Mouse (Mus musculus) ES-E14 (cell line): ENCODE results near the gene Sfrp4. TPM values are rescaled to one million over a fixed set of nuclear protein-coding genes. Genes with fewer than 3 reads are reported as not detected.

Experiments used
- DNase-seq: peaks from one replicate; pipeline ENCODE4 v3.0.0-alpha.2; 2013; ENCODE audit warnings: low read depth, low spot score
- H3K27ac ChIP-seq: 2 replicates; pipeline ENCODE4 v1.5.1; 2012; ENCODE audit warnings: low read depth, mild to moderate bottlenecking, low read length, moderate library complexity, mixed read lengths; ENCODE audit not compliant: poor library complexity, insufficient read depth, severe bottlenecking
- H3K36me3 ChIP-seq: 2 replicates; pipeline ENCODE4 v1.6.1; 2012; ENCODE audit warnings: mild to moderate bottlenecking, low read length, moderate library complexity, mixed read lengths; ENCODE audit not compliant: control insufficient read depth, poor library complexity, insufficient read depth, severe bottlenecking
- H3K4me1 ChIP-seq, 2 experiments: fragments of 150-350 bp in 1 of 2; sonication (generic) in 1 of 2; 2 replicates each; pipeline ENCODE4 v1.6.1; 2012; ENCODE audit warnings: low read length in 2 of 2, mild to moderate bottlenecking in 1 of 2, mixed read lengths in 1 of 2; ENCODE audit not compliant: control insufficient read depth in 2 of 2, insufficient read depth in 2 of 2, poor library complexity in 1 of 2
- H3K4me3 ChIP-seq, 2 experiments: fragments of 150-350 bp in 1 of 2; sonication (generic) in 1 of 2; 2 replicates each; pipeline ENCODE4 v1.5.1; 2012; ENCODE audit warnings: low read length in 2 of 2, low read depth in 1 of 2, mild to moderate bottlenecking in 1 of 2, mixed read lengths in 1 of 2; ENCODE audit not compliant: insufficient read depth in 1 of 2, poor library complexity in 1 of 2, severe bottlenecking in 1 of 2
- H3K9ac ChIP-seq: 2 replicates; pipeline ENCODE4 v1.6.1; 2012; ENCODE audit warnings: low read depth, mild to moderate bottlenecking, low read length, mixed read lengths; ENCODE audit not compliant: poor library complexity, insufficient read depth, severe bottlenecking
- H3K9me3 ChIP-seq: fragments of 150-350 bp; sonication (generic); 2 replicates; pipeline ENCODE4 v1.6.1; 2012; ENCODE audit warnings: low read depth, mild to moderate bottlenecking, low read length; ENCODE audit not compliant: control insufficient read depth, insufficient read depth
- CHD2 ChIP-seq: IDR thresholded peaks from 2 replicates; pipeline ENCODE4 v1.6.1; 2014; ENCODE audit warnings: mild to moderate bottlenecking, low read depth, low read length, inconsistent platforms
- HCFC1 ChIP-seq: IDR thresholded peaks from 2 replicates; pipeline ENCODE4 v1.6.1; 2012; ENCODE audit warnings: low read length, inconsistent platforms, borderline replicate concordance; ENCODE audit not compliant: insufficient read depth
- MAFK ChIP-seq: IDR thresholded peaks from 2 replicates; pipeline ENCODE4 v1.6.1; 2014; ENCODE audit warnings: mild to moderate bottlenecking, low read depth, low read length, inconsistent platforms; ENCODE audit not compliant: insufficient read depth
- ZC3H11A ChIP-seq: IDR thresholded peaks from 2 replicates; pipeline ENCODE4 v1.6.1; 2012; ENCODE audit warnings: low read depth, mild to moderate bottlenecking, inconsistent platforms, low read length, borderline replicate concordance
- ZNF384 ChIP-seq: IDR thresholded peaks from 2 replicates; pipeline ENCODE4 v1.6.1; 2012; ENCODE audit warnings: low read depth, low read length, inconsistent platforms
- in situ Hi-C, 2 experiments: fragments of 600-800 bp; cut with MboI; formaldehyde crosslinking; loops; one replicate each; pipeline ENCODE4 v1.15.1; 2025; ENCODE audit warnings: low sequenced_read_pairs in 2 of 2, inconsistent platforms in 1 of 2; ENCODE audit not compliant: unreplicated experiment in 2 of 2
- total RNA-seq: library from RNA; depleted of rRNA; stranded (reverse); fragments of 300-350 nt; gene quantifications from 2 replicates; pipeline ENCODE4 v1.2.3, GENCODE M21; 2012

Gene Sfrp4
- total RNA-seq, 1 experiment: 6.4 TPM

DNA sequence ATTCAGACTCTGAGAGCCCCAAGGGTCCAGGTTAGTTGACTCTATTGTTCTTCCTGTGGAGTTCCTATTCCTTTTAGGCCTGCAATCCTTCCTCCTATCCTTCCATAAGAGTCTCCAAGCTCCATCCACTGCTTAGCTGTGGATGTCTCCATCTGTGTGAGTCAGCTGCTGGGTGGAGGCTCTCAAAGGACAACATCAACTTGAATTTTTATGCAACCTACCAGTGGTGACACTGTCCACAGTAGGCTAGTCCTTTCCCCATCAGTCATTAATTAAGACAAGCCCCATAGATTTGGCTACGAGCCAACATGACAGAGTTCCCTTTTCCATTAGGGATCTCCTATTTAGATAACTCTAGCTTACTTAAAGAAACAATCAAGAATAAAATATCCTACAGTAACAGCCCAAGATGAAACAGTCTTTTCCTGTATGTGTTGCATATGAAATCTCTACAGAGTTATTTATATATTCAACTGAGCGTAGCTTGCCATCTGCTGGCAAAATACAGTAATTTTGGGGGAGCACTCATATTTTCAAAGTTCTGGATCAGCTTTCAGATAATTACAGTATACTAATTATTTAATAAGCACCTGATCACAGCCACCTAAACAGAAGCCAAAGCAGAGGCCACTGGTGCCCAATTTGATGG, 17.4 kb downstream of the Sfrp4 start:
- H3K4me3 ChIP-seq: no peak overlapping the region
- H3K4me1 ChIP-seq: no peaks in the 10 kb centered on the region
- H3K27ac ChIP-seq: no peak overlapping the region
- no peak overlapping the region for H3K9ac ChIP-seq
- no peak for TF ChIP-seq ZNF384
- no peak for TF ChIP-seq MAFK
- no peak for TF ChIP-seq CHD2
- 0 out of 2 replicates have a peak, but pooled peaks have one; percentile 33 for TF ChIP-seq ZC3H11A
- TF ChIP-seq HCFC1: no peak
- in situ Hi-C loops: loop anchor here (25.0 kb wide), 1 partner anchor 278 kb away; no protein-coding TSS in a partner anchor
- no peaks in the 10 kb centered on the region for H3K36me3 ChIP-seq
- H3K9me3 ChIP-seq: no peaks in the 10 kb centered on the region
- no peak for DNase-seq

- no peak for DNase-seq
- H3K36me3 ChIP-seq: no peaks in the 10 kb centered on the region
- no peak overlapping the region for H3K4me3 ChIP-seq
- no peak for TF ChIP-seq CHD2
- no peak for TF ChIP-seq HCFC1
- TF ChIP-seq ZNF384: no peak
- TF ChIP-seq ZC3H11A: no peak
- TF ChIP-seq MAFK: no peak
- no peak overlapping the region for H3K9ac ChIP-seq
- in situ Hi-C loops: loop anchor here (25.0 kb wide), 1 partner anchor 281 kb away; no protein-coding TSS in a partner anchor
- no peak overlapping the region for H3K27ac ChIP-seq
- H3K9me3 ChIP-seq: no peaks in the 10 kb centered on the region
- no peaks in the 10 kb centered on the region for H3K4me1 ChIP-seq
Measured at GRCm38 (mm10) chr13:19643519-19643918, 20.6 kb downstream of the Sfrp4 start.

- Histone ChIP-seq H3K27ac (no peak overlapping the region), H3K9ac (no peak overlapping the region), H3K4me3 (no peak overlapping the region), H3K9me3 (no peaks in the 10 kb centered on the region), H3K4me1 (no peaks in the 10 kb centered on the region), H3K36me3 (no peaks in the 10 kb centered on the region)
- in situ Hi-C loops: loop anchor here (25.0 kb wide), 1 partner anchor 282 kb away; no protein-coding TSS in a partner anchor
- no peak for DNase-seq
- TF ChIP-seq ZC3H11A (peak; percentile 54; the same call in 1 of the 2 replicates), HCFC1 (no peak), MAFK (no peak)
Measured at GRCm38 (mm10) chr13:19644225-19644624, 21.3 kb downstream of the Sfrp4 start.

DNA sequence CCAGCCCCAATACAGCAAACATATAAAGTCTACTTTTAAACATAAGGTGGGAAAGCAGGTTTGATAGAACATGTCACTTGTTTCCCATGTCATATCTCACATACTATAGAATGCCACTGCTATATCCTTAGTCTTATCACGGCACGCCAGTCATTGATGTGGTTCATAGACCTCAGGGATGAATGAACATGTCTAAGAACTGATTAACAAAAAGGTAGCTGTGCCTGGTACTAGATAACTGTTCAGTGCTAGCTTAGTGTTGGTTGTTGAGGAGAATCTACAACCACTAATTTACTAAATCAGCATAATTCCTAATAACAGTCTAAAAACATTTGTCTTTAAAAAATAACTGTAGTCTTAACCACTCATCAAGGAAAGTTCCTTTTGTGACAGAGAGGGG, 26.9 kb downstream of the Sfrp4 start:
- Histone ChIP-seq H3K9ac (no peak overlapping the region), H3K4me3 (no peak overlapping the region), H3K4me1 (no peaks in the 10 kb centered on the region), H3K9me3 (no peaks in the 10 kb centered on the region), H3K36me3 (no peaks in the 10 kb centered on the region), H3K27ac (no peak overlapping the region)
- DNase-seq: no peak
- TF ChIP-seq MAFK (no peak), CHD2 (no peak), HCFC1 (no peak), ZC3H11A (no peak), ZNF384 (no peak)
- in situ Hi-C loops: loop anchor here (25.0 kb wide), 1 partner anchor 288 kb away; no protein-coding TSS in a partner anchor

- TF ChIP-seq ZC3H11A: no peak
- no peak for TF ChIP-seq MAFK
- no peak for TF ChIP-seq ZNF384
- no peak for TF ChIP-seq HCFC1
- TF ChIP-seq CHD2: no peak
- DNase-seq: no peak
- no peaks in the 10 kb centered on the region for H3K36me3 ChIP-seq
- in situ Hi-C loops: no loop called here
- H3K27ac ChIP-seq: no peak overlapping the region
- no peaks in the 10 kb centered on the region for H3K4me1 ChIP-seq
- H3K4me3 ChIP-seq: no peak overlapping the region
- H3K9ac ChIP-seq: no peak overlapping the region
- H3K9me3 ChIP-seq: no peaks in the 10 kb centered on the region
Measured at GRCm38 (mm10) chr13:19652405-19652804, 29.5 kb downstream of the Sfrp4 start.
